Mouse (Mus musculus) testis, adult 2 months (tissue): ENCODE measurements around the gene Rbfox1.

Source experiments
- CTCF ChIP-seq: fragments of 200-500 bp; IDR thresholded peaks from 2 replicates; pipeline ENCODE4 v1.5.1; 2012; ENCODE audit warnings: low read depth, mild to moderate bottlenecking, inconsistent platforms, low read length, moderate library complexity; ENCODE audit not compliant: control insufficient read depth, insufficient read depth, insufficient replicate concordance
- POLR2A ChIP-seq: fragments of 200-500 bp; IDR thresholded peaks from 2 replicates; pipeline ENCODE4 v1.6.1; 2012; ENCODE audit warnings: low read depth, mild to moderate bottlenecking, inconsistent platforms, low read length, moderate library complexity; ENCODE audit not compliant: control insufficient read depth

DNA sequence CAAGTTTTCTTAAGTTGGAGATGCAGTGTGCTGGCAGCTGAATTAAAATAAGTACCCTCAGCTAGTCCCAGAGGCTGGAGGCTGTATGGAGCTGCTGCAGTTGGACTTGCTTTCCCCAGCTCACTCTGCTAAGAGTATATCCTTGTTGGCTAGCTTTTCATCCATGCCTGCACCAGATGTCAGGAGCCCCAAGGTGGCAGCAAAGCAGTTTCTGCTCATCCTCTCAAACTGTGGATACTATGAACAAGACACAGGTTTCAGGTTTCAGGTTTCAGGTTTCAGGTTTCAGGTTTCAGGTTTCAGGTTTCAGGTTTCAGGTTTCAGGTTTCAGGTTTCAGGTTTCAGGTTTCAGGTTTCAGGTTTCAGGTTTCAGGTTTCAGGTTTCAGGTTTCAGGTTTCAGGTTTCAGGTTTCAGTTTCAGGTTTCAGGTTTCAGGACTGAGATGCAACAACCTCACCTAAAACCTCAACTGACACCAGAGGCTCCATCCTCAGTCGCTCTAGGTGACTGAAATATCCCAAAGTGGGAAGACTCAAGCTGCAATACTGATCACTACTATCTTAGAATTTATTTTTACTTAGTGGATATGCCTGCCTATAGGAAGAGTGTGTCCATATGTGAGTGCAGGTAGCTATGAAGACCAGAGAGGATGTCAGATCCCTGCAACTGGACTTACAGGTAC is 801.1 kb downstream of the Rbfox1 start:
- TF ChIP-seq CTCF (no peak), POLR2A (no peak)
